Mouse (Mus musculus) spleen, postnatal 36 days (tissue): Measurements from ENCODE around the gene Zdhhc5.

ENCODE experiments used
- DNase-seq, 2 experiments: peaks; one replicate each; pipeline ENCODE4 v3.0.0; 2022; ENCODE audit warnings: low spot score in 2 of 2, mixed read lengths in 1 of 2

Zdhhc5 gene

GRCm38 (mm10) chr2:84647051-84647568, 67.9 kb downstream of the Zdhhc5 start:
- no peak for DNase-seq

- no peak for DNase-seq
These were observed 68.8 kb downstream of the Zdhhc5 start for GRCm38 (mm10) chr2:84646138-84646537.

- no peak for DNase-seq
These were observed 74.1 kb downstream of the Zdhhc5 start for GRCm38 (mm10) chr2:84640833-84641232.

GRCm38 (mm10) chr2:84638428-84639220, 76.4 kb downstream of the Zdhhc5 start:
- DNase-seq = no peak
